Mouse (Mus musculus): ENCODE data around the gene Gm20479. TPM values are rescaled to one million over a fixed set of nuclear protein-coding genes. Genes with fewer than 3 reads are reported as not detected.

The Gm20479 gene
- polyA plus RNA-seq, 1 experiment from 2014 or later, result 1.9 TPM

DNA sequence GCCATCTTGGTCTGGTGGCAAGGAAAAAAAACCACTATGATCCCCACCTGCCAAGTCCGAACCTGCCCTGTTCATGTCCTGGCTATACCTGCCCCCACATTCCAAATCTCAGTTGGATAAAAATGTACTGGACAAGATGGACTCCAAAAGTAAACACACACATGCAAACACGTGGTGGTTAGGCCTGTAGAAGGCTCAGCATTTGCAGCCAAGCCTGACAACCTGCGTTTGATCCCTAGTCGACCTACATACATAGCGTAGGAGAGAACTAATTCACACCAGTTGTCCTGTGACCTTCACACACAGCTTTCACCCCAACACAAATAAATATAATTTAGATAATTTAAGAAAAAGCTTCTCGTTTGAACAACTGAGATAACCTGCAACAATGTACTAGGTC, 3.5 kb upstream of the Gm20479 start:
- Histone ChIP-seq H3K9ac (ENCODE audit: low read depth, low read length) (no peak overlapping the region), H3K4me2 (replicated peaks; ENCODE audit: low read depth, low read length) (peak overlapping the region; percentile 82), H3K27me3 (ENCODE audit: control insufficient read depth, insufficient read depth, low read length) (peaks cover 27% of the 10 kb centered on the region), H3K4me3 (ENCODE audit: low read length) (peak overlapping the region; percentile 41; the same call in 1 of the 2 replicates), H3K9me3 (ENCODE audit: control insufficient read depth, low read length) (no peaks in the 10 kb centered on the region), H3K27ac (ENCODE audit: low read depth, low read length) (no peak overlapping the region), H3K36me3 (ENCODE audit: control insufficient read depth, insufficient read depth, low read length) (no peaks in the 10 kb centered on the region), H3K4me1 (ENCODE audit: control insufficient read depth, insufficient read depth, low read length) (peaks cover 10% of the 10 kb centered on the region)
- 53% methylated on average over 6 of the region's 6 CpGs for WGBS
- no peak for ATAC-seq (ENCODE audit: low FRiP score, low TSS enrichment)

DNA sequence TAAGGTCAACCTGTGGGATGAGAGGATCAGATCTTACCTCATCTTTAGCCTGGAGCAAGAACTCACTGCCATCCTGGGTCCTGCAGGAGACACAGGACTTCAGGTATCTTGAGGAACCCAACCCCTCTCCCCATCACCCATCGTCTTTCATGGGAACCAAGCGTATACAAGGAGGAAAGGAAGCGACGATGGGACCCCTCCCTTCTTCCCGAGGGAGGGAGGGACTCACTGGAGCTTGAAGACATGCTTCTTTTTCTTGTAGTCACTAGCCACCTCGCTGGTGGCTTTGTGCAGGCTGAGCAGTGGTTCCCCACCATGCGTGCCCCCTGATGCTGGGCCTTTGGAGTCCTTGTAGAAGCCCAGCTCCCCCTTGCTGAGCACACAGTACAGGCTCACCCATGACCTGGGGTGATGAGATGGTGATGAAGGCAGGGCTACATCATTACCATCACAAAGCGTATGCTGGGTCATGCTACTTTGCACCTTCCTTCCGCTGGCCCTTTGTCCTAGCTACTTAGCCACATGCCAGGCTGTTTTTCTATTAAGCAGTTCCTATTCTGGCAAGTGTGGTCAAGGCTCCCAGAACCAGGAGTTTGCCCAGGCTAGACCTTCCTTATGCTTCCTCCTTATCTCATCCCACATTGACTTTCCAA, 2.6 kb upstream of the Gm20479 start:
- H3K9ac ChIP-seq (ENCODE audit: low read depth, low read length), result no peak overlapping the region
- no peak for ATAC-seq (ENCODE audit: low FRiP score, low TSS enrichment)
- peaks cover 18% of the 10 kb centered on the region for H3K27me3 ChIP-seq (ENCODE audit: control insufficient read depth, insufficient read depth, low read length)
- H3K27ac ChIP-seq (ENCODE audit: low read depth, low read length), result no peak overlapping the region
- H3K4me1 ChIP-seq (ENCODE audit: control insufficient read depth, insufficient read depth, low read length), result peaks cover 11% of the 10 kb centered on the region
- H3K4me3 ChIP-seq (ENCODE audit: low read length), result no peak overlapping the region
- no peak overlapping the region for H3K4me2 ChIP-seq (replicated peaks; ENCODE audit: low read depth, low read length)
- H3K36me3 ChIP-seq (ENCODE audit: control insufficient read depth, insufficient read depth, low read length), result no peaks in the 10 kb centered on the region
- 86% methylated on average over 8 of the region's 9 CpGs for WGBS
- no peaks in the 10 kb centered on the region for H3K9me3 ChIP-seq (ENCODE audit: control insufficient read depth, low read length)

DNA sequence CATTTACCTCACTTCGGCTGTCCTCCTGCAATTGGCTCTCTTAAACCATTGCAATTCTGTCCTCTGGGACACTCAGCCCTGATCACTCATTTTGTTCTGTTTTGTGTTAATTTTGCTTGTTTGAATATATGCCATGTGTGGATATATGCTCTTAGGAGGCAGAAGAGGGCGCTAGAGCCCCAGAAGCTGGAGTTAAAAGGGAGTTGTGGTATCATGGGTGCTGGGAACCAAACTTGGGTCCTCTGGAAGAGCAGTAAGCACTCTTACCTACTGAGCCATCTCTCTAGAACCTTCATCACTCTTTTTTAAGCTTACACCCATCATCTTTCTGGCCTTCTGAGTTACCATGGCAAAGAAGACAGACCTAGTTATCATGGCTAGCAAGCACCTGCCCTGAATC, 1.9 kb upstream of the Gm20479 start:
- no peak for ATAC-seq (ENCODE audit: low FRiP score, low TSS enrichment)
- Histone ChIP-seq H3K27me3 (ENCODE audit: control insufficient read depth, insufficient read depth, low read length) (peaks cover 11% of the 10 kb centered on the region), H3K4me3 (ENCODE audit: low read length) (no peak overlapping the region), H3K9ac (ENCODE audit: low read depth, low read length) (no peak overlapping the region), H3K36me3 (ENCODE audit: control insufficient read depth, insufficient read depth, low read length) (no peaks in the 10 kb centered on the region), H3K27ac (ENCODE audit: low read depth, low read length) (no peak overlapping the region), H3K4me1 (ENCODE audit: control insufficient read depth, insufficient read depth, low read length) (peaks cover 18% of the 10 kb centered on the region), H3K9me3 (ENCODE audit: control insufficient read depth, low read length) (no peaks in the 10 kb centered on the region), H3K4me2 (replicated peaks; ENCODE audit: low read depth, low read length) (no peak overlapping the region)
- 73% methylated on average over 2 of the region's 2 CpGs for WGBS

DNA sequence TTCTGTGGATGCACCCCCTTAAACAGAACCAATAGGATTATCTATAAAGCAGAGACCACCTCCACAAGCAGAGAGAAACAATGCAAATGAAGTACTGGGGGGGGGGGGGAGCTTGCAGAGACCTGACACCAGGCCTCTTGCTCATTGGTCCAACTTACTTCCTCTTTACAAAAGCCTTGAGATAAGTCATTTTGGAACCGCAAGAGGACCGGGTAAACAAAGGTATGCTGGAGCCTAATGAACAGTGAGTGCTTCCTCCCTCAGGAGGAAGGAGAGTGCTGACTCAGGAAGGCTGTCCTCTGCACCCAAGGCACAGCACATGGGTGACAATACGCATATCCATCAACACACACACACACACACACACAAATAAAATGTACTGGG, 368 bp upstream of the Gm20479 start:
- Histone ChIP-seq H3K4me3 (ENCODE audit: low read length) (peak overlapping the region; percentile 67), H3K27me3 (ENCODE audit: control insufficient read depth, insufficient read depth, low read length) (no peaks in the 10 kb centered on the region), H3K36me3 (ENCODE audit: control insufficient read depth, insufficient read depth, low read length) (no peaks in the 10 kb centered on the region), H3K9me3 (ENCODE audit: control insufficient read depth, low read length) (no peaks in the 10 kb centered on the region), H3K4me2 (replicated peaks; ENCODE audit: low read depth, low read length) (peak overlapping the region; percentile 66), H3K27ac (ENCODE audit: low read depth, low read length) (peak overlapping the region; percentile 90), H3K9ac (ENCODE audit: low read depth, low read length) (peak overlapping the region; percentile 51; the same call in 1 of the 2 replicates), H3K4me1 (ENCODE audit: control insufficient read depth, insufficient read depth, low read length) (peaks cover 18% of the 10 kb centered on the region)
- 28% methylated on average over 3 of the region's 3 CpGs for WGBS
- ATAC-seq (ENCODE audit: low FRiP score, low TSS enrichment), result no peak

DNA sequence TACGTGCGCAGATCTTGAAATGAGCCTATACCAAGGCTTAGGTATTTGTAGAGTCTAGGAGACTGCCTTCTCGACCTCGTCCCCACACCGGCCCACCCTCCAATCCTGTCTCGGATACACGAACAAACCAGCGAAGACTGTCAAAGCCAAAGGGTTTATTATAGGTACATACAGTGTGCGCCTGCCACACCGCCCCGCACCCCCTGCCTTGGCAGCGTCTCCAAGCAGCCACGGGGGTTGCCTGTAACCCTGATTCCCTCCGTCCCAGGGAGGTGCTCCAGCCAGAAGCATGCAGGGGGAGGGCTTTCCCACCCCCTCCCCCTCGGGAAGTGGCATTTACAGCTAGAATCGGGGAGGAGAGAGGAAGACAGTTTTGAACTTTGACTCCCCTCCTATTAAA, 971 bp downstream of the Gm20479 start:
- peak overlapping the region; percentile 66 for H3K4me2 ChIP-seq (replicated peaks; ENCODE audit: low read depth, low read length)
- peaks cover 7% of the 10 kb centered on the region for H3K36me3 ChIP-seq (ENCODE audit: control insufficient read depth, insufficient read depth, low read length)
- H3K4me3 ChIP-seq (ENCODE audit: low read length), result peak overlapping the region; percentile 67
- WGBS, result 2% methylated on average over 16 of the region's 16 CpGs
- no peaks in the 10 kb centered on the region for H3K9me3 ChIP-seq (ENCODE audit: control insufficient read depth, low read length)
- ATAC-seq (ENCODE audit: low FRiP score, low TSS enrichment), result peak; percentile 21
- peak overlapping the region; percentile 90 for H3K27ac ChIP-seq (ENCODE audit: low read depth, low read length)
- peaks cover 18% of the 10 kb centered on the region for H3K4me1 ChIP-seq (ENCODE audit: control insufficient read depth, insufficient read depth, low read length)
- H3K9ac ChIP-seq (ENCODE audit: low read depth, low read length), result peak overlapping the region; percentile 51; the same call in 1 of the 2 replicates
- no peaks in the 10 kb centered on the region for H3K27me3 ChIP-seq (ENCODE audit: control insufficient read depth, insufficient read depth, low read length)

DNA sequence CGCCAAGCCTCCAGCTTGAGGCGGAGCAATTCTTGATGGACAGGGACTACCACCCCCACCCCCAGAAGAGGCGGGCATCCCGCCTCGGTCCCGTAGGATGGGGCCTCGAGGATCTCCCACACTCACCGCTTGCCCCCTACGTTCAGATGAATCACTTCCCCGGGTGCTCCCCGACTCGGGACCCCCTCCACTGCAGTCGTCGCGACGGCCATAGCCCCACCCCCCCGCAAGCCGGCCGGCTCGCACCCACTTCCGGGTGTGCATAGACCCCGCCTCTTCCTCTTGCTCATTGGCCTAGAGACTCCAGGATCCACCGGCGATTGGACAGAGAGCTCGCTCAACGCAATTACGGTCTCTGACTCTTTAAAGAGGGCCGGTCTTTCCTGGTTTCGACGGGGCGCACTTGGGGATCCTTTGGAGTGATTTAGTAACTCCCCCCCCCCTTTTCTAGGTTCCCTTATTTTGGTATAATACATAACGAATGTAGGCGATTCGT, 1.4 kb downstream of the Gm20479 start, which contains the start of gene Shkbp1:
TSS of gene Shkbp1 (minus strand) at position 275 of the 496 bp plus-strand sequence.
- peak within 1 kb of the TSS; percentile 66 for H3K4me2 ChIP-seq (replicated peaks; ENCODE audit: low read depth, low read length)
- peaks cover 18% of the 10 kb centered on the region for H3K4me1 ChIP-seq (ENCODE audit: control insufficient read depth, insufficient read depth, low read length)
- H3K27me3 ChIP-seq (ENCODE audit: control insufficient read depth, insufficient read depth, low read length), result no peaks in the 10 kb centered on the region
- H3K4me3 ChIP-seq (ENCODE audit: low read length), result peak within 1 kb of the TSS; percentile 67
- ATAC-seq (ENCODE audit: low FRiP score, low TSS enrichment), result peak; percentile 88
- H3K27ac ChIP-seq (ENCODE audit: low read depth, low read length), result peak within 1 kb of the TSS; percentile 90
- WGBS, result under 1% methylated on average over 34 of the region's 34 CpGs
- no peaks in the 10 kb centered on the region for H3K9me3 ChIP-seq (ENCODE audit: control insufficient read depth, low read length)
- peaks cover 7% of the 10 kb centered on the region for H3K36me3 ChIP-seq (ENCODE audit: control insufficient read depth, insufficient read depth, low read length)
- H3K9ac ChIP-seq (ENCODE audit: low read depth, low read length), result peak within 1 kb of the TSS; percentile 57

DNA sequence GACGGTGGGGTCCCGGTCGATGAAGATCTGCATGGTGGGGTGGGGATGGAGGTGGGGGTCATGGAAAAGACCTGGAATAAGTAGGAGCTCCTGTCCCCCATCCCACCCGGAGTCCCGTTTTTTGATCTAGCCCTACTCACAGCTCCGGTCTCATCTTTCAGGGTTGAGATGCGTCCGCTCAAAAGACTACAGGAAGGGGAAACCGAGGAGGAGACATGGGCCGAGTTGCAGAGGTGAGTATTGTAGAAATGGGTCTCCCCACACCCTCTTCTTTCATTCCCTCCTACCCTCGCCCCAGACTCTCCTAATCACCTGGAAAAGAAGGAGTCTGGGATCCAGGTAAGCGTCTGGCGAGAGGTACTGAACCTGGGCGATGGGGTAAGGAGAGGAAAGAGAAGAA, 2.0 kb downstream of the Gm20479 start:
- WGBS, result 11% methylated on average over 14 of the region's 14 CpGs
- peaks cover 18% of the 10 kb centered on the region for H3K4me1 ChIP-seq (ENCODE audit: control insufficient read depth, insufficient read depth, low read length)
- no peak for ATAC-seq (ENCODE audit: low FRiP score, low TSS enrichment)
- H3K36me3 ChIP-seq (ENCODE audit: control insufficient read depth, insufficient read depth, low read length), result peaks cover 11% of the 10 kb centered on the region
- peak overlapping the region; percentile 14; the same call in 1 of the 2 replicates for H3K27ac ChIP-seq (ENCODE audit: low read depth, low read length)
- H3K4me2 ChIP-seq (replicated peaks; ENCODE audit: low read depth, low read length), result peak overlapping the region; percentile 66
- peak overlapping the region; percentile 57 for H3K9ac ChIP-seq (ENCODE audit: low read depth, low read length)
- peak overlapping the region; percentile 67 for H3K4me3 ChIP-seq (ENCODE audit: low read length)
- no peaks in the 10 kb centered on the region for H3K9me3 ChIP-seq (ENCODE audit: control insufficient read depth, low read length)
- no peaks in the 10 kb centered on the region for H3K27me3 ChIP-seq (ENCODE audit: control insufficient read depth, insufficient read depth, low read length)

DNA sequence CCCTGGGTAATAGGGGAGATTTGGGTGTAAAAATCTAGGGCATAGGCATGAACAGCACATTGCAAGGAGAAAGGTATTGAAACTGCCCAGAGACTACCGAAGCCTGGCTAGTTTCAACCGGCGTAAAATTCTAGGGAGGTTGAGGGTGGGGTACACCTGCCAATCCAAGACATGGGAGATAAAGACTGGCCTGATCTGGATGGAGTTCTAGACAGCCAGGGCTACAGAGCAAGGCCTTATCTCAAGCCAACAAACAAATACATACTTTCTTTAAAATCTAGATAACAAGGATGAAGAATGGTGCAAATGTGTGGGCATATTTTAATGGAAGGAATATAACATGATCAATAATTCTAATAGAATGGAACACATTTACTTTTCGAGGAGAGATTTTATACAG, 2.4 kb downstream of the Gm20479 start:
- ATAC-seq (ENCODE audit: low FRiP score, low TSS enrichment), result no peak

DNA sequence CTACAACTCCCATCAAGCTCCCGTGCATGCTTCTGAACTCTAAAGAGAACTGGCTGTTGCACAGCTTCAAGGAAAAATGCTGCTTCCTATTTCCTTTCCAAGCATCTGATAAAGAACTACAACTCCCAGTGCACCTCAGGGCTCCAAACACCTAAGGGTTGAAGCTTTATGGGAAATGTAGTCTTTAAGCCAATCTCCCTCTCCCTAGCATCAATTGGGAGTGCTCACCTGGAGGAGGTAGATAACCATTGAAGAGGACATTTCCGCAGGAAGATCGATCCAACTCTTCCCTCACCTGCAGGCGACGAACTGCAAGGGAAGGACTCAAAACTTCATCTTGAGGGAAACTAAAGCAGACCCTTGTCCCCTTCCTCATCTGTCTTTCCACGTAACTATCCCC, 3.1 kb downstream of the Gm20479 start:
- Histone ChIP-seq H3K4me1 (ENCODE audit: control insufficient read depth, insufficient read depth, low read length) (peaks cover 18% of the 10 kb centered on the region), H3K9me3 (ENCODE audit: control insufficient read depth, low read length) (no peaks in the 10 kb centered on the region), H3K27me3 (ENCODE audit: control insufficient read depth, insufficient read depth, low read length) (no peaks in the 10 kb centered on the region), H3K4me2 (replicated peaks; ENCODE audit: low read depth, low read length) (peak overlapping the region; percentile 66), H3K9ac (ENCODE audit: low read depth, low read length) (no peak overlapping the region), H3K4me3 (ENCODE audit: low read length) (peak overlapping the region; percentile 67), H3K36me3 (ENCODE audit: control insufficient read depth, insufficient read depth, low read length) (peaks cover 11% of the 10 kb centered on the region), H3K27ac (ENCODE audit: low read depth, low read length) (no peak overlapping the region)
- ATAC-seq (ENCODE audit: low FRiP score, low TSS enrichment), result no peak
- 15% methylated on average over 6 of the region's 6 CpGs for WGBS

More for the DNA sequence above, 2.4 kb downstream of the Gm20479 start:
- Histone ChIP-seq H3K4me3 (ENCODE audit: low read length) (peak overlapping the region; percentile 67), H3K9me3 (ENCODE audit: control insufficient read depth, low read length) (no peaks in the 10 kb centered on the region), H3K4me2 (replicated peaks; ENCODE audit: low read depth, low read length) (peak overlapping the region; percentile 66), H3K4me1 (ENCODE audit: control insufficient read depth, insufficient read depth, low read length) (peaks cover 18% of the 10 kb centered on the region), H3K9ac (ENCODE audit: low read depth, low read length) (peak overlapping the region; percentile 31; the same call in 1 of the 2 replicates), H3K36me3 (ENCODE audit: control insufficient read depth, insufficient read depth, low read length) (peaks cover 11% of the 10 kb centered on the region), H3K27ac (ENCODE audit: low read depth, low read length) (peak overlapping the region; percentile 7; the same call in 1 of the 2 replicates), H3K27me3 (ENCODE audit: control insufficient read depth, insufficient read depth, low read length) (no peaks in the 10 kb centered on the region)
- 41% methylated on average over 4 of the region's 4 CpGs for WGBS

Measured in kidney, embryonic 14.5 days (tissue).